16 mouse cellular contexts compared by ENCODE assay signal in genomic region chr17:36248886-36249285, GRCm38 (mm10). TPM values are rescaled to one million over a fixed set of nuclear protein-coding genes. Genes with fewer than 3 reads are reported as not detected.
DNase-seq lines count a peak whose midpoint lies in the region; ATAC-seq lines count a peak whose summit lies in the region.
"Had no signal": no experiment of that assay in that cellular context is flagged by ENCODE, and none has a peak within 500 bp of the region (broad histone marks: within the 10 kb centered on the region; RNA-seq: fewer than 3 reads in every experiment).

No protein-coding gene starts in this region.

- H3K27me3 ChIP-seq in heart, embryonic 15.5 days = peaks cover 33% of the 10 kb centered on the region
- peaks cover 15% of the 10 kb centered on the region; the same call in 1 of the 2 replicates for H3K27me3 ChIP-seq in lung, embryonic 15.5 days
- peaks cover 57% of the 10 kb centered on the region for H3K27me3 ChIP-seq in embryonic facial prominence, embryonic 10.5 days (replicated peaks; ENCODE audit: low read depth, poor library complexity, severe bottlenecking)
- peaks cover 24% of the 10 kb centered on the region for H3K27me3 ChIP-seq in neural tube, embryonic 15.5 days (replicated peaks)

- H3K36me3 ChIP-seq in heart, embryonic 15.5 days = no peaks in the 10 kb centered on the region
- no peaks in the 10 kb centered on the region for H3K36me3 ChIP-seq in lung, embryonic 15.5 days
- no peaks in the 10 kb centered on the region for H3K36me3 ChIP-seq in embryonic facial prominence, embryonic 10.5 days (replicated peaks)
- H3K36me3 ChIP-seq in neural tube, embryonic 15.5 days = no peaks in the 10 kb centered on the region
- H3K36me3 ChIP-seq: forebrain, embryonic 12.5 days; limb, embryonic 15.5 days had no signal

- DNase-seq in heart, adult 9 months (ENCODE audit: low spot score in 2 of 2) = no peak
- DNase-seq in lung, adult 18-20 months = no peak
- DNase-seq in embryonic facial prominence, embryonic 10.5 days (ENCODE audit: low spot score) = no peak
- no peak for DNase-seq in spleen, postnatal 14 days (ENCODE audit: low spot score in 2 of 2)
- no peak for DNase-seq in natural killer cell, adult 2 months (ENCODE audit: low spot score in 2 of 2)
- DNase-seq: cerebellum, adult 18-20 months; gastrocnemius, postnatal 14 days; right cerebral cortex, postnatal 4 days; thymus, adult 18-20 months had no signal

- H3K9me3 ChIP-seq in heart, embryonic 15.5 days (replicated peaks) = no peaks in the 10 kb centered on the region
- no peaks in the 10 kb centered on the region for H3K9me3 ChIP-seq in lung, embryonic 15.5 days
- H3K9me3 ChIP-seq in embryonic facial prominence, embryonic 10.5 days = no peaks in the 10 kb centered on the region
- no peaks in the 10 kb centered on the region for H3K9me3 ChIP-seq in neural tube, embryonic 15.5 days (replicated peaks)
- H3K9me3 ChIP-seq: forebrain, embryonic 12.5 days; limb, embryonic 15.5 days had no signal

- peak overlapping the region; percentile 52 for H3K4me2 ChIP-seq in heart, embryonic 15.5 days
- peak overlapping the region; percentile 45 for H3K4me2 ChIP-seq in lung, embryonic 15.5 days
- H3K4me2 ChIP-seq in neural tube, embryonic 15.5 days = peak overlapping the region; percentile 34
- H3K4me2 ChIP-seq: forebrain, embryonic 12.5 days; limb, embryonic 15.5 days; midbrain, embryonic 11.5 days had no signal

- 14% methylated on average over 33 of the region's 33 CpGs for WGBS in heart, embryonic 15.5 days
- 16% methylated on average over 33 of the region's 33 CpGs for WGBS in lung, embryonic 15.5 days
- 26% methylated on average over 33 of the region's 33 CpGs for WGBS in embryonic facial prominence, embryonic 10.5 days
- 34% methylated on average over 33 of the region's 33 CpGs for WGBS in neural tube, embryonic 15.5 days

- no peak overlapping the region for H3K9ac ChIP-seq in heart, embryonic 15.5 days
- peak overlapping the region; percentile 31; the same call in 1 of the 2 replicates for H3K9ac ChIP-seq in lung, embryonic 15.5 days
- H3K9ac ChIP-seq in neural tube, embryonic 15.5 days (replicated peaks) = no peak overlapping the region
- H3K9ac ChIP-seq: forebrain, embryonic 12.5 days; limb, embryonic 15.5 days had no signal

- no peak for ATAC-seq in heart, embryonic 15.5 days (replicated peaks; ENCODE audit: insufficient number of reproducible peaks, insufficient read depth, low FRiP score, low read depth)
- ATAC-seq in lung, embryonic 15.5 days (ENCODE audit: borderline replicate concordance, extremely low read depth, low FRiP score, low TSS enrichment) = peak; percentile 36; the same call in 1 of the 2 replicates
- ATAC-seq in neural tube, embryonic 15.5 days (ENCODE audit: low FRiP score) = no peak
- ATAC-seq: inflammation-experienced regulatory T-cells, adult 6 months had no signal

- no peak overlapping the region for H3K27ac ChIP-seq in heart, embryonic 15.5 days
- 0 out of 2 replicates have a peak overlapping the region, but pooled peaks have one; percentile 4 for H3K27ac ChIP-seq in lung, embryonic 15.5 days
- H3K27ac ChIP-seq in embryonic facial prominence, embryonic 10.5 days (replicated peaks) = no peak overlapping the region
- no peak overlapping the region for H3K27ac ChIP-seq in neural tube, embryonic 15.5 days (replicated peaks)
- H3K27ac ChIP-seq: forebrain, embryonic 12.5 days; limb, embryonic 15.5 days had no signal

- peak overlapping the region; percentile 27 for H3K4me3 ChIP-seq in heart, embryonic 15.5 days
- no peak overlapping the region; the same call in 1 of the 2 replicates for H3K4me3 ChIP-seq in lung, embryonic 15.5 days
- 0 out of 2 replicates have a peak overlapping the region, but pooled peaks have one; percentile 26 for H3K4me3 ChIP-seq in embryonic facial prominence, embryonic 10.5 days
- no peak overlapping the region for H3K4me3 ChIP-seq in neural tube, embryonic 15.5 days (replicated peaks)
- H3K4me3 ChIP-seq: forebrain, embryonic 12.5 days; limb, embryonic 15.5 days had no signal

- H3K4me1 ChIP-seq in heart, embryonic 15.5 days (replicated peaks) = peaks cover 7% of the 10 kb centered on the region
- peaks cover 9% of the 10 kb centered on the region for H3K4me1 ChIP-seq in lung, embryonic 15.5 days
- peaks cover 8% of the 10 kb centered on the region; the same call in 1 of the 2 replicates for H3K4me1 ChIP-seq in embryonic facial prominence, embryonic 10.5 days
- H3K4me1 ChIP-seq in neural tube, embryonic 15.5 days = peaks cover 5% of the 10 kb centered on the region; the same call in 1 of the 2 replicates

RNA-seq across cellular contexts. Expression of gene Rpp21, which starts 9.0 kb away (rescaled TPM):
- 78.8 and 83.7 TPM in 2 replicates for polyA plus RNA-seq in heart, embryonic 15.5 days (2015; fragmentation: Nextera tagmentation; extraction: Ambion mirVana)
- polyA plus RNA-seq in lung, embryonic 15.5 days (2015; fragmentation: Nextera tagmentation; extraction: Ambion mirVana) = 177 and 178 TPM in 2 replicates
- polyA plus RNA-seq in embryonic facial prominence, embryonic 10.5 days (2016; fragmentation: Nextera tagmentation; extraction: Ambion mirVana) = 86.2 and 95.7 TPM in 2 replicates
- 140 and 149 TPM in 2 replicates for polyA plus RNA-seq in neural tube, embryonic 15.5 days (2015; fragmentation: Nextera tagmentation; extraction: Ambion mirVana)

RNA-seq across cellular contexts. Expression of gene Trim39, which starts 23.2 kb away (rescaled TPM):
- polyA plus RNA-seq in heart, embryonic 15.5 days (2015; fragmentation: Nextera tagmentation; extraction: Ambion mirVana) = 9.1 and 11.1 TPM in 2 replicates
- polyA plus RNA-seq in lung, embryonic 15.5 days (2015; fragmentation: Nextera tagmentation; extraction: Ambion mirVana) = 15.1 and 15.8 TPM in 2 replicates
- polyA plus RNA-seq in embryonic facial prominence, embryonic 10.5 days (2016; fragmentation: Nextera tagmentation; extraction: Ambion mirVana) = 22.5 and 24.2 TPM in 2 replicates
- 23.7 and 26.7 TPM in 2 replicates for polyA plus RNA-seq in neural tube, embryonic 15.5 days (2015; fragmentation: Nextera tagmentation; extraction: Ambion mirVana)

RNA-seq across cellular contexts. Expression of gene H2-M10.2, which starts 37.4 kb away (rescaled TPM):
- polyA plus RNA-seq in heart, embryonic 15.5 days (2015; fragmentation: Nextera tagmentation; extraction: Ambion mirVana) = not detected in 2 replicates
- polyA plus RNA-seq in lung, embryonic 15.5 days (2015; fragmentation: Nextera tagmentation; extraction: Ambion mirVana) = 0.17 and 0.19 TPM in 2 replicates
- polyA plus RNA-seq in embryonic facial prominence, embryonic 10.5 days (2016; fragmentation: Nextera tagmentation; extraction: Ambion mirVana) = 0.17 TPM in 1 of 2 replicates, not detected in the other
- polyA plus RNA-seq in neural tube, embryonic 15.5 days (2015; fragmentation: Nextera tagmentation; extraction: Ambion mirVana) = 0.18 and 0.27 TPM in 2 replicates
- polyA plus RNA-seq: forebrain, embryonic 12.5 days; inflammation-experienced regulatory T-cells, adult 6 months; limb, embryonic 15.5 days; midbrain, embryonic 11.5 days had no signal

RNA-seq across cellular contexts. Expression of gene H2-T3, which starts 58.8 kb away (rescaled TPM):
- polyA plus RNA-seq in heart, embryonic 15.5 days (2015; fragmentation: Nextera tagmentation; extraction: Ambion mirVana) = 0.36 TPM in 1 of 2 replicates, not detected in the other
- polyA plus RNA-seq in lung, embryonic 15.5 days (2015; fragmentation: Nextera tagmentation; extraction: Ambion mirVana) = 0.59 and 0.71 TPM in 2 replicates
- polyA plus RNA-seq in embryonic facial prominence, embryonic 10.5 days (2016; fragmentation: Nextera tagmentation; extraction: Ambion mirVana) = not detected in 2 replicates
- 0.57 TPM in 1 of 2 replicates, not detected in the other for polyA plus RNA-seq in neural tube, embryonic 15.5 days (2015; fragmentation: Nextera tagmentation; extraction: Ambion mirVana)
- polyA plus RNA-seq: forebrain, embryonic 12.5 days; limb, embryonic 15.5 days; midbrain, embryonic 11.5 days had no signal

Comparison
In these comparisons a context has a peak if more than half of its experiments do, and no peak if none do; other contexts are left out.
1. H3K4me3 ChIP-seq: peak in heart, embryonic 15.5 days (single experiment) and embryonic facial prominence, embryonic 10.5 days (single experiment); none in lung, embryonic 15.5 days (single experiment) and neural tube, embryonic 15.5 days (single experiment).
2. Peak in every context shown above with its lines, with median percentiles within 50 percentile points of each other: H3K4me2 ChIP-seq.